Mouse (Mus musculus): ENCODE results near the gene Pid1.

GRCm38 (mm10) chr1:84257656-84258055 lies 106.3 kb downstream of the Pid1 start:
- TF ChIP-seq CTCF (IDR thresholded peaks at IDR 0.05; ENCODE audit: low read depth) = no peak
- TF ChIP-seq EP300 (optimal IDR thresholded peaks at IDR 0.05) = no peak

Measured in stomach, postnatal 0 days (tissue).